Comparison of ENCODE assay signal across 8 mouse cellular contexts in the genomic region with DNA sequence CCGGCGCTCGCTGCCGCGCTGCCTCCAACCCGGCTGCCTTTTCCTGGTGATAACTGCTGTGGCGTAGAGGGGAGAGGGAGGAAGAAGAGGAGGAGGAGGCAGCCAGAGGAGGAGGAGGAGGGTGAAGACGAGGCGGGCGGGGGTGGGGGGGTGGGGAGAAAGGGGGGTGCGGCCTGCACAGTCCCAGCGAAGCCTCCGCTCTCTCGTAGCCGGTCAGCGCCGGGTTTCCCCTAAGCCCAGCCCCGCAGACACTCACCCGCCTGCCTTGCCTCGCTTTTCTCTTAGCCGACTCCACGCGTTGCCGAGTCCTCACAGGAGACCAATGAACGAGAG. TPM values are rescaled to one million over a fixed set of nuclear protein-coding genes. Genes with fewer than 3 reads are reported as not detected.
DNase-seq lines count a peak whose midpoint lies in the region; ATAC-seq and TF ChIP-seq lines count a peak whose summit lies in the region.

No protein-coding gene starts in this region.

- H3K27me3 ChIP-seq in kidney, postnatal 0 days (ENCODE audit: insufficient read depth, low read length) = no peaks in the 10 kb centered on the region
- no peaks in the 10 kb centered on the region for H3K27me3 ChIP-seq in embryonic facial prominence, embryonic 12.5 days
- H3K27me3 ChIP-seq in intestine, postnatal 0 days (replicated peaks; ENCODE audit: control insufficient read depth, insufficient read depth, low read length) = no peaks in the 10 kb centered on the region
- no peaks in the 10 kb centered on the region for H3K27me3 ChIP-seq in myocyte (ENCODE audit: control insufficient read depth, insufficient read depth, insufficient read length)

- peak overlapping the region; percentile 88 for H3K9ac ChIP-seq in kidney, postnatal 0 days (ENCODE audit: low read depth, low read length)
- H3K9ac ChIP-seq in embryonic facial prominence, embryonic 12.5 days = peak overlapping the region; percentile 91
- peak overlapping the region; percentile 85 for H3K9ac ChIP-seq in intestine, postnatal 0 days (ENCODE audit: low read depth, low read length)

- TF ChIP-seq POLR2A in myocyte (IDR thresholded peaks at IDR 0.05; ENCODE audit: insufficient read length, low read depth) = no peak

- peak overlapping the region; percentile 78 for H3K4me3 ChIP-seq in kidney, postnatal 0 days (replicated peaks; ENCODE audit: low read depth, low read length)
- H3K4me3 ChIP-seq in embryonic facial prominence, embryonic 12.5 days = peak overlapping the region; percentile 84
- H3K4me3 ChIP-seq in intestine, postnatal 0 days (ENCODE audit: low read depth, low read length) = peak overlapping the region; percentile 78
- peak overlapping the region; percentile 88 for H3K4me3 ChIP-seq in myocyte

- WGBS in kidney, postnatal 0 days = under 1% methylated on average over 21 of the region's 25 CpGs
- under 1% methylated on average over 20 of the region's 25 CpGs for WGBS in embryonic facial prominence, embryonic 12.5 days
- 0% methylated on average over 24 of the region's 25 CpGs for WGBS in intestine, postnatal 0 days

- H3K9me3 ChIP-seq in kidney, postnatal 0 days (replicated peaks; ENCODE audit: low read length) = no peaks in the 10 kb centered on the region
- no peaks in the 10 kb centered on the region for H3K9me3 ChIP-seq in embryonic facial prominence, embryonic 12.5 days
- H3K9me3 ChIP-seq in intestine, postnatal 0 days (ENCODE audit: control insufficient read depth) = no peaks in the 10 kb centered on the region

- no peaks in the 10 kb centered on the region for H3K36me3 ChIP-seq in kidney, postnatal 0 days (ENCODE audit: insufficient read depth, low read length)
- no peaks in the 10 kb centered on the region for H3K36me3 ChIP-seq in embryonic facial prominence, embryonic 12.5 days
- H3K36me3 ChIP-seq in intestine, postnatal 0 days (ENCODE audit: control insufficient read depth, insufficient read depth) = no peaks in the 10 kb centered on the region
- H3K36me3 ChIP-seq in myocyte (ENCODE audit: control insufficient read depth, insufficient read depth) = no peaks in the 10 kb centered on the region

- ATAC-seq in kidney, postnatal 0 days (replicated peaks; ENCODE audit: low FRiP score, low read depth) = peak; percentile 91
- peak; percentile 93 for ATAC-seq in embryonic facial prominence, embryonic 12.5 days (ENCODE audit: insufficient number of reproducible peaks, insufficient read depth, low FRiP score, low TSS enrichment)
- ATAC-seq in intestine, postnatal 0 days = peak; percentile 86

- H3K27ac ChIP-seq in kidney, postnatal 0 days = peak overlapping the region; percentile 94
- peak overlapping the region; percentile 92 for H3K27ac ChIP-seq in embryonic facial prominence, embryonic 12.5 days
- H3K27ac ChIP-seq in intestine, postnatal 0 days (ENCODE audit: low read depth, low read length) = peak overlapping the region; percentile 93

- H3ac ChIP-seq in myocyte (ENCODE audit: control insufficient read depth, insufficient read length) = peak overlapping the region; percentile 27

- no peak for DNase-seq in kidney, postnatal 0 days (ENCODE audit: low spot score)
- DNase-seq in kidney, postnatal 10 days = no peak
- no peak for DNase-seq in spleen, postnatal 14 days (ENCODE audit: low spot score in 2 of 2)
- DNase-seq in urinary bladder, postnatal 36 days (ENCODE audit: low spot score in 2 of 2) = no peak
- no peak for DNase-seq in layer of hippocampus, adult 9-10 months (ENCODE audit: low spot score)

- peaks cover 49% of the 10 kb centered on the region for H3K79me2 ChIP-seq in myocyte (ENCODE audit: control insufficient read depth, insufficient read depth)

- H3K4me2 ChIP-seq in kidney, postnatal 0 days (ENCODE audit: low read length) = peak overlapping the region; percentile 99
- H3K4me2 ChIP-seq in embryonic facial prominence, embryonic 12.5 days (replicated peaks) = peak overlapping the region; percentile 93
- peak overlapping the region; percentile 90 for H3K4me2 ChIP-seq in intestine, postnatal 0 days (replicated peaks; ENCODE audit: low read depth)
- H3K4me2 ChIP-seq in myocyte (ENCODE audit: low read depth) = peak overlapping the region; percentile 89

- no peak for TF ChIP-seq CTCF in kidney, postnatal 0 days (IDR thresholded peaks at IDR 0.05; ENCODE audit: low read depth)
- TF ChIP-seq CTCF in intestine, postnatal 0 days (IDR thresholded peaks at IDR 0.05; ENCODE audit: low read depth) = no peak

- H3K4me1 ChIP-seq in kidney, postnatal 0 days (replicated peaks; ENCODE audit: insufficient read depth, low read length) = no peaks in the 10 kb centered on the region; the same call in 1 of the 2 replicates
- peaks cover 10% of the 10 kb centered on the region for H3K4me1 ChIP-seq in embryonic facial prominence, embryonic 12.5 days
- H3K4me1 ChIP-seq in intestine, postnatal 0 days (replicated peaks; ENCODE audit: control insufficient read depth, insufficient read depth, low read length) = no peaks in the 10 kb centered on the region

TF ChIP-seq in myocyte, 11 proteins besides CTCF, POLR2A, EP300 and RAD21:
- TF ChIP-seq POLR2AphosphoS2 (IDR thresholded peaks at IDR 0.05; ENCODE audit: insufficient read length, low read depth) = no peak
- TF ChIP-seq USF1 (IDR thresholded peaks at IDR 0.05; ENCODE audit: low read depth) = no peak
- no peak for TF ChIP-seq MYOG (IDR thresholded peaks at IDR 0.05; ENCODE audit: control insufficient read depth in 1 of 3, insufficient read depth in 1 of 3, insufficient read length in 2 of 3, low read depth in 2 of 3)
- no peak for TF ChIP-seq CEBPB (IDR thresholded peaks at IDR 0.05; ENCODE audit: insufficient read depth, poor library complexity, severe bottlenecking)
- no peak for TF ChIP-seq MAX (IDR thresholded peaks at IDR 0.05; ENCODE audit: low read depth)
- TF ChIP-seq TCF12 (IDR thresholded peaks at IDR 0.05; ENCODE audit: insufficient read depth, poor library complexity, severe bottlenecking) = no peak
- TF ChIP-seq TCF3 (IDR thresholded peaks at IDR 0.05; ENCODE audit: insufficient read length, low read depth) = no peak
- TF ChIP-seq MYOD1 (IDR thresholded peaks at IDR 0.05; ENCODE audit: control insufficient read depth in 1 of 3, insufficient read length in 2 of 3, low read depth in 2 of 3) = no peak
- no peak for TF ChIP-seq REST (IDR thresholded peaks at IDR 0.05; ENCODE audit: insufficient read depth, insufficient read length)
- TF ChIP-seq E2F4 (IDR thresholded peaks at IDR 0.05; ENCODE audit: insufficient read depth) = no peak
- TF ChIP-seq SRF (IDR thresholded peaks at IDR 0.05; ENCODE audit: control insufficient read depth, insufficient read length, low read depth) = no peak

RNA-seq across cellular contexts. Expression of gene Cnot4, which starts 0.3 kb away (rescaled TPM):
- polyA plus RNA-seq in kidney, postnatal 0 days (2015; fragmentation: Nextera tagmentation; extraction: Ambion mirVana) = 21.0 and 23.5 TPM in 2 replicates
- 27.9 and 31.9 TPM in 2 replicates for polyA plus RNA-seq in embryonic facial prominence, embryonic 12.5 days (2016; fragmentation: Nextera tagmentation; extraction: Ambion mirVana)
- polyA plus RNA-seq in intestine, postnatal 0 days (2015; fragmentation: Nextera tagmentation; extraction: Ambion mirVana) = 15.1 and 15.7 TPM in 2 replicates
- 7.9 TPM for polyA plus RNA-seq in myocyte (2012; fragmentation: generic; extraction: Trizol)

RNA-seq across cellular contexts. Expression of gene Nup205, which starts 44.0 kb away (rescaled TPM):
- 17.9 and 18.4 TPM in 2 replicates for polyA plus RNA-seq in kidney, postnatal 0 days (2015; fragmentation: Nextera tagmentation; extraction: Ambion mirVana)
- 41.0 and 45.1 TPM in 2 replicates for polyA plus RNA-seq in embryonic facial prominence, embryonic 12.5 days (2016; fragmentation: Nextera tagmentation; extraction: Ambion mirVana)
- polyA plus RNA-seq in intestine, postnatal 0 days (2015; fragmentation: Nextera tagmentation; extraction: Ambion mirVana) = 6.6 and 7.7 TPM in 2 replicates
- 19.7 TPM for polyA plus RNA-seq in myocyte (2012; fragmentation: generic; extraction: Trizol)
